Comparison of ENCODE assay signal across 16 mouse cellular contexts in genomic region chr3:49768992-49769738, GRCm38 (mm10). TPM values are rescaled to one million over a fixed set of nuclear protein-coding genes. Genes with fewer than 3 reads are reported as not detected.
DNase-seq lines count a peak whose midpoint lies in the region; ATAC-seq and TF ChIP-seq lines count a peak whose summit lies in the region.
"Had no signal": no experiment of that assay in that cellular context is flagged by ENCODE, and none has a peak within 500 bp of the region (broad histone marks: within the 10 kb centered on the region; RNA-seq: fewer than 3 reads in every experiment).

No protein-coding gene starts in this region.

- no peaks in the 10 kb centered on the region for H3K9me3 ChIP-seq in heart, embryonic 11.5 days (replicated peaks; ENCODE audit: control insufficient read depth, low read length)
- no peaks in the 10 kb centered on the region for H3K9me3 ChIP-seq in forebrain, embryonic 12.5 days
- no peaks in the 10 kb centered on the region for H3K9me3 ChIP-seq in hindbrain, postnatal 0 days (ENCODE audit: low read length)
- H3K9me3 ChIP-seq: heart, embryonic 10.5 days; limb, embryonic 15.5 days; stomach, embryonic 15.5 days had no signal

- H3K27me3 ChIP-seq in heart, embryonic 11.5 days (ENCODE audit: control insufficient read depth, insufficient read depth, low read length): no peaks in the 10 kb centered on the region
- no peaks in the 10 kb centered on the region for H3K27me3 ChIP-seq in forebrain, embryonic 12.5 days
- no peaks in the 10 kb centered on the region for H3K27me3 ChIP-seq in hindbrain, postnatal 0 days (ENCODE audit: insufficient read depth, low read length)
- H3K27me3 ChIP-seq: limb, embryonic 15.5 days; stomach, embryonic 15.5 days had no signal

- no peak for TF ChIP-seq CTCF in hindbrain, postnatal 0 days (IDR thresholded peaks at IDR 0.05; ENCODE audit: low read depth)

- no peak for ATAC-seq in heart, embryonic 11.5 days (replicated peaks; ENCODE audit: insufficient number of reproducible peaks, low FRiP score, low TSS enrichment)
- peak; percentile 93 for ATAC-seq in forebrain, embryonic 12.5 days (ENCODE audit: low FRiP score)
- peak; percentile 64; the same call in 1 of the 2 replicates for ATAC-seq in hindbrain, postnatal 0 days
- ATAC-seq in monocyte, adult 5-6 weeks (replicated peaks; ENCODE audit: insufficient number of reproducible peaks, low FRiP score, low TSS enrichment, poor library complexity, severe bottlenecking): no peak

- no peak overlapping the region for H3K4me2 ChIP-seq in heart, embryonic 11.5 days
- H3K4me2 ChIP-seq in forebrain, embryonic 12.5 days: no peak overlapping the region
- no peak overlapping the region for H3K4me2 ChIP-seq in hindbrain, postnatal 0 days (ENCODE audit: low read depth, low read length)
- H3K4me2 ChIP-seq: limb, embryonic 15.5 days; stomach, embryonic 15.5 days had no signal

- H3K27ac ChIP-seq in heart, embryonic 11.5 days (ENCODE audit: low read depth, low read length): no peak overlapping the region
- H3K27ac ChIP-seq in forebrain, embryonic 12.5 days: peak overlapping the region; percentile 42; the same call in 1 of the 2 replicates
- no peak overlapping the region for H3K27ac ChIP-seq in hindbrain, postnatal 0 days
- H3K27ac ChIP-seq: heart, embryonic 10.5 days; kidney, postnatal 0 days; limb, embryonic 15.5 days; stomach, embryonic 15.5 days had no signal

- H3K36me3 ChIP-seq in heart, embryonic 11.5 days (ENCODE audit: control insufficient read depth, insufficient read depth, low read length): no peaks in the 10 kb centered on the region
- no peaks in the 10 kb centered on the region for H3K36me3 ChIP-seq in forebrain, embryonic 12.5 days (replicated peaks)
- no peaks in the 10 kb centered on the region for H3K36me3 ChIP-seq in hindbrain, postnatal 0 days (ENCODE audit: insufficient read depth, low read length)
- H3K36me3 ChIP-seq: heart, embryonic 10.5 days; limb, embryonic 15.5 days; stomach, embryonic 15.5 days had no signal

- H3K4me1 ChIP-seq in heart, embryonic 11.5 days (ENCODE audit: control insufficient read depth, insufficient read depth, low read length): no peaks in the 10 kb centered on the region
- peaks cover 16% of the 10 kb centered on the region for H3K4me1 ChIP-seq in forebrain, embryonic 12.5 days
- 0 out of 2 replicates have a peak, but pooled peaks cover 3% of the 10 kb centered on the region for H3K4me1 ChIP-seq in hindbrain, postnatal 0 days (ENCODE audit: insufficient read depth, low read length)
- H3K4me1 ChIP-seq: limb, embryonic 15.5 days; stomach, embryonic 15.5 days had no signal

- DNase-seq in heart, adult 11 months: peak; percentile 80
- DNase-seq in hindbrain, postnatal 0 days (ENCODE audit: low spot score): peak; percentile 59
- peak; percentile 77 for DNase-seq in retina, postnatal 1 day
- DNase-seq in testis, postnatal 14 days (ENCODE audit: low spot score): no peak
- no peak for DNase-seq in c-Kit-positive CD71-positive TER-119-positive erythroid progenitor cells, embryonic 14.5 days (ENCODE audit: low spot score)
- DNase-seq: cerebellum, postnatal 36 days; lung, postnatal 10 days; right cerebral cortex, postnatal 14 days had no signal

- no peak overlapping the region for H3K9ac ChIP-seq in heart, embryonic 11.5 days (ENCODE audit: low read depth, low read length)
- H3K9ac ChIP-seq in forebrain, embryonic 12.5 days: no peak overlapping the region
- no peak overlapping the region for H3K9ac ChIP-seq in hindbrain, postnatal 0 days (replicated peaks; ENCODE audit: low read length)
- H3K9ac ChIP-seq: limb, embryonic 15.5 days; stomach, embryonic 15.5 days had no signal

- H3K4me3 ChIP-seq in heart, embryonic 11.5 days (ENCODE audit: low read depth, low read length): no peak overlapping the region
- H3K4me3 ChIP-seq in forebrain, embryonic 12.5 days (replicated peaks): no peak overlapping the region
- H3K4me3 ChIP-seq in hindbrain, postnatal 0 days (ENCODE audit: low read length): no peak overlapping the region
- H3K4me3 ChIP-seq: heart, embryonic 10.5 days; limb, embryonic 15.5 days; myocyte; stomach, embryonic 15.5 days had no signal

- WGBS in heart, embryonic 11.5 days (ENCODE audit: insufficient replicate concordance): 40% methylated on average over 3 of the region's 3 CpGs
- under 1% methylated on average over 3 of the region's 3 CpGs for WGBS in forebrain, embryonic 12.5 days
- WGBS in hindbrain, postnatal 0 days: 10% methylated on average over 3 of the region's 3 CpGs

RNA-seq across cellular contexts. Expression of gene Pcdh18, which starts 12.0 kb away (rescaled TPM):
- polyA plus RNA-seq in heart, embryonic 11.5 days (2014; fragmentation: Nextera tagmentation; extraction: Ambion mirVana): 24.5 and 27.4 TPM in 2 replicates
- 53.0 and 58.6 TPM in 2 replicates for polyA plus RNA-seq in forebrain, embryonic 12.5 days (2016; fragmentation: Nextera tagmentation; extraction: Ambion mirVana)
- total RNA-seq in hindbrain, postnatal 0 days (2014; rRNA removed): 30.6 and 31.2 TPM in 2 replicates
- polyA plus RNA-seq in hindbrain, postnatal 0 days (2015; fragmentation: Nextera tagmentation; extraction: Ambion mirVana): 15.7 and 18.2 TPM in 2 replicates
- not detected in 3 replicates for total RNA-seq in monocyte, adult 5-6 weeks (2017)

Comparison
In these comparisons a context has a peak if more than half of its experiments do, and no peak if none do; other contexts are left out.
1. DNase-seq: peak in heart, adult 11 months (single experiment), hindbrain, postnatal 0 days (single experiment) and retina, postnatal 1 day (single experiment); none in testis, postnatal 14 days (single experiment) and c-Kit-positive CD71-positive TER-119-positive erythroid progenitor cells, embryonic 14.5 days (single experiment).
2. ATAC-seq: peak in forebrain, embryonic 12.5 days (single experiment) and hindbrain, postnatal 0 days (single experiment); none in heart, embryonic 11.5 days (single experiment) and monocyte, adult 5-6 weeks (single experiment).